Mouse (Mus musculus) embryonic fibroblast, embryonic 13.5 days (primary cell): ENCODE measurements at regions not wholly inside any gene's neighbourhood (a gene's known extent, or its start where the extent isn't known, plus 50 kb on each side); places are given as distances from the start of the nearest gene placed in this dataset.

ENCODE experiments used
- H3K27ac ChIP-seq: 2 replicates; pipeline ENCODE4 v1.5.1; 2012; ENCODE audit warnings: low read length, control low read depth, inconsistent platforms; ENCODE audit not compliant: insufficient read depth
- H3K4me1 ChIP-seq: 2 replicates; pipeline ENCODE4 v1.6.1; 2011; ENCODE audit warnings: low read length; ENCODE audit not compliant: control insufficient read depth, insufficient read depth
- H3K4me3 ChIP-seq: 2 replicates; pipeline ENCODE4 v1.5.1; 2011; ENCODE audit warnings: mild to moderate bottlenecking, control low read depth, low read length; ENCODE audit not compliant: insufficient read depth
- CTCF ChIP-seq: IDR thresholded peaks from 2 replicates; pipeline ENCODE4 v1.5.1; 2011; ENCODE audit warnings: mild to moderate bottlenecking, control low read depth, low read length, moderate library complexity, borderline replicate concordance; ENCODE audit not compliant: insufficient read depth
- POLR2A ChIP-seq: IDR thresholded peaks from 2 replicates; pipeline ENCODE4 v1.6.1; 2011; ENCODE audit warnings: low read depth, mild to moderate bottlenecking, control low read depth, low read length, moderate library complexity

- no peak overlapping the region for H3K27ac ChIP-seq
- H3K4me1 ChIP-seq = no peaks in the 10 kb centered on the region
- H3K4me3 ChIP-seq = no peak overlapping the region
- TF ChIP-seq CTCF (no peak), POLR2A (no peak)
Measured at GRCm38 (mm10) chr3:128206948-128207347, 310.8 kb upstream of the Fam241a start.

- TF ChIP-seq POLR2A = no peak
- TF ChIP-seq CTCF = no peak
- Histone ChIP-seq H3K4me3 (no peak overlapping the region), H3K4me1 (no peaks in the 10 kb centered on the region), H3K27ac (no peak overlapping the region)
Measured at GRCm38 (mm10) chr3:128206483-128206882, 310.4 kb upstream of the Fam241a start.

GRCm38 (mm10) chr3:128200574-128201235 lies 304.6 kb upstream of the Fam241a start:
- TF ChIP-seq CTCF (no peak), POLR2A (no peak)
- Histone ChIP-seq H3K27ac (no peak overlapping the region), H3K4me1 (no peaks in the 10 kb centered on the region), H3K4me3 (no peak overlapping the region)

- H3K4me3 ChIP-seq = no peak overlapping the region
- H3K4me1 ChIP-seq = no peaks in the 10 kb centered on the region
- H3K27ac ChIP-seq = no peak overlapping the region
- TF ChIP-seq POLR2A (no peak), CTCF (no peak)
Measured at GRCm38 (mm10) chr3:128199466-128199865, 303.3 kb upstream of the Fam241a start.

- TF ChIP-seq CTCF = no peak
- TF ChIP-seq POLR2A = no peak
Measured at GRCm38 (mm10) chr3:128192046-128192800, 296.1 kb upstream of the Fam241a start.

GRCm38 (mm10) chr3:128187330-128188044 lies 291.4 kb upstream of the Fam241a start:
- H3K27ac ChIP-seq = no peak overlapping the region
- no peaks in the 10 kb centered on the region for H3K4me1 ChIP-seq
- H3K4me3 ChIP-seq = no peak overlapping the region
- TF ChIP-seq CTCF = no peak
- TF ChIP-seq POLR2A = no peak

More at GRCm38 (mm10) chr3:128192046-128192800, 296.1 kb upstream of the Fam241a start:
- no peak overlapping the region for H3K4me3 ChIP-seq
- H3K4me1 ChIP-seq = no peaks in the 10 kb centered on the region
- no peak overlapping the region for H3K27ac ChIP-seq

- no peaks in the 10 kb centered on the region for H3K4me1 ChIP-seq
- no peak for TF ChIP-seq POLR2A
Measured at GRCm38 (mm10) chr3:128186278-128186677, 290.2 kb upstream of the Fam241a start.

GRCm38 (mm10) chr3:128181221-128181908 lies 285.2 kb upstream of the Fam241a start:
- no peak overlapping the region for H3K27ac ChIP-seq
- no peak overlapping the region for H3K4me3 ChIP-seq
- H3K4me1 ChIP-seq = no peaks in the 10 kb centered on the region
- no peak for TF ChIP-seq POLR2A
- TF ChIP-seq CTCF = no peak

More at GRCm38 (mm10) chr3:128186278-128186677, 290.2 kb upstream of the Fam241a start:
- H3K27ac ChIP-seq = no peak overlapping the region
- H3K4me3 ChIP-seq = no peak overlapping the region

GRCm38 (mm10) chr3:128149216-128149615 lies 253.1 kb upstream of the Fam241a start:
- H3K4me3 ChIP-seq = no peak overlapping the region
- TF ChIP-seq POLR2A = no peak
- no peak for TF ChIP-seq CTCF
- no peak overlapping the region for H3K27ac ChIP-seq
- no peaks in the 10 kb centered on the region for H3K4me1 ChIP-seq
